Mouse (Mus musculus): ENCODE measurements around the gene Hcn3. TPM values are rescaled to one million over a fixed set of nuclear protein-coding genes. Genes with fewer than 3 reads are reported as not detected.

The Hcn3 gene
- total RNA-seq, 2 experiments from 2014 or later, result 11.8 to 12.1 TPM

- no peak for DNase-seq
Observed at GRCm38 (mm10) chr3:89145566-89145965, 14.4 kb downstream of the Hcn3 start.

- DNase-seq, result no peak
Observed at GRCm38 (mm10) chr3:89144821-89145220, 15.2 kb downstream of the Hcn3 start.

- DNase-seq, result no peak
Observed at GRCm38 (mm10) chr3:89136365-89136764, 23.6 kb downstream of the Hcn3 start.

- DNase-seq, result no peak
Observed at GRCm38 (mm10) chr3:89135958-89136357, 24.0 kb downstream of the Hcn3 start, which contains the start of gene Pklr. Gene Pklr (plus strand): TSS chr3:89136142.

- no peak for DNase-seq
Observed at GRCm38 (mm10) chr3:89133752-89134151, 26.2 kb downstream of the Hcn3 start.

- DNase-seq, result no peak
Observed at GRCm38 (mm10) chr3:89133063-89133450, 26.9 kb downstream of the Hcn3 start.

GRCm38 (mm10) chr3:89132285-89133062 is 27.5 kb downstream of the Hcn3 start:
- peak; percentile 35 to 44 for DNase-seq

GRCm38 (mm10) chr3:89131816-89132215 is 28.2 kb downstream of the Hcn3 start:
- DNase-seq, result peak; percentile 17 to 21

- no peak for DNase-seq
Observed at GRCm38 (mm10) chr3:89129908-89130307, 30.1 kb downstream of the Hcn3 start.

- no peak for DNase-seq
Observed at GRCm38 (mm10) chr3:89125981-89126380, 34.0 kb downstream of the Hcn3 start.

- DNase-seq, result no peak
Observed at GRCm38 (mm10) chr3:89124241-89124640, 35.8 kb downstream of the Hcn3 start.

- DNase-seq, result no peak
Observed at GRCm38 (mm10) chr3:89123313-89123712, 36.7 kb downstream of the Hcn3 start.

GRCm38 (mm10) chr3:89115522-89115921 is 44.5 kb downstream of the Hcn3 start:
- no peak for DNase-seq

- no peak for DNase-seq
Observed at GRCm38 (mm10) chr3:89113058-89113457, 46.9 kb downstream of the Hcn3 start.

GRCm38 (mm10) chr3:89108146-89108545 is 51.9 kb downstream of the Hcn3 start:
- no peak for DNase-seq

- no peak for DNase-seq
Observed at GRCm38 (mm10) chr3:89107545-89107944, 52.5 kb downstream of the Hcn3 start.

- no peak for DNase-seq
Observed at GRCm38 (mm10) chr3:89106881-89107280, 53.1 kb downstream of the Hcn3 start.

- DNase-seq, result no peak
Observed at GRCm38 (mm10) chr3:89103291-89103595, 56.8 kb downstream of the Hcn3 start.

GRCm38 (mm10) chr3:89102495-89103290 is 57.3 kb downstream of the Hcn3 start:
- DNase-seq, result no peak

- peak; percentile 93 to 96 for DNase-seq
Observed at GRCm38 (mm10) chr3:89101812-89102494, 58.0 kb downstream of the Hcn3 start, which contains the start of gene Fdps. Gene Fdps (minus strand): TSS chr3:89101959.

- no peak for DNase-seq
Observed at GRCm38 (mm10) chr3:89101459-89101811, 58.6 kb downstream of the Hcn3 start.

- no peak for DNase-seq
Observed at GRCm38 (mm10) chr3:89100811-89101210, 59.2 kb downstream of the Hcn3 start, which contains the start of gene Gm43738. Gene Gm43738 (minus strand): TSS chr3:89101099.

Data from layer of hippocampus, postnatal 36 days (tissue).